Mouse (Mus musculus) neural tube, embryonic 14.5 days (tissue): Measurements from ENCODE around the gene Ugt1a9. TPM values are rescaled to one million over a fixed set of nuclear protein-coding genes. Genes with fewer than 3 reads are reported as not detected.
"Not testable (repeated sequence)": the region's sequence is repeated elsewhere in the genome, so short reads cannot be mapped to it uniquely, and the experiment has no call there.

ENCODE experiments used
- ATAC-seq: fragments of 200-750 bp; cut with Nextera tagmentation; 2 replicates; pipeline ENCODE4 v1.8.0; 2017; ENCODE audit warnings: low read depth, mild to moderate bottlenecking, moderate TSS enrichment, moderate library complexity
- H3K27ac ChIP-seq: fragments of 300-500 bp; sonication (generic); 2 replicates; pipeline ENCODE4 v1.5.1; 2014; ENCODE audit warnings: low read depth, mild to moderate bottlenecking, control low read depth, low read length, moderate library complexity, mixed read lengths
- H3K27me3 ChIP-seq: fragments of 300-500 bp; sonication (generic); 2 replicates; pipeline ENCODE4 v1.6.1; 2014; ENCODE audit warnings: low read length; ENCODE audit not compliant: control insufficient read depth, insufficient read depth
- H3K36me3 ChIP-seq: fragments of 300-500 bp; sonication (generic); 2 replicates; pipeline ENCODE4 v1.6.1; 2014; ENCODE audit warnings: low read length, mixed read lengths; ENCODE audit not compliant: control insufficient read depth, insufficient read depth
- H3K4me1 ChIP-seq: fragments of 300-500 bp; sonication (generic); 2 replicates; pipeline ENCODE4 v1.6.1; 2014; ENCODE audit warnings: low read length; ENCODE audit not compliant: control insufficient read depth, insufficient read depth
- H3K4me2 ChIP-seq: fragments of 300-500 bp; sonication (generic); 2 replicates; pipeline ENCODE4 v1.6.1; 2014; ENCODE audit warnings: mild to moderate bottlenecking, low read depth, low read length, control low read depth
- H3K4me3 ChIP-seq: fragments of 300-500 bp; sonication (generic); 2 replicates; pipeline ENCODE4 v1.5.1; 2014; ENCODE audit warnings: low read depth, low read length, control low read depth, mixed read lengths
- H3K9ac ChIP-seq: fragments of 300-500 bp; sonication (generic); replicated peaks from 2 replicates; pipeline ENCODE4 v1.6.1; 2014; ENCODE audit warnings: low read depth, mild to moderate bottlenecking, control low read depth, low read length, mixed read lengths
- H3K9me3 ChIP-seq: fragments of 300-500 bp; sonication (generic); 2 replicates; pipeline ENCODE4 v1.6.1; 2016; ENCODE audit warnings: low read length; ENCODE audit not compliant: control insufficient read depth
- WGBS: fragments of 180-500 bp; shearing (Covaris S2); extraction: QIAGEN DNeasy Blood & Tissue Kit; methylation state at CpG from one replicate; pipeline ENCODE4 v1.1.7; 2014; 5-methylcytosine and 5-hydroxymethylcytosine counted together
- polyA plus RNA-seq: library from polyadenylated mRNA; unstranded; fragments of >200 nt; fragmentation: Nextera tagmentation; extraction: Ambion mirVana; gene quantifications from 2 replicates; pipeline ENCODE4 v1.2.1, GENCODE M21; 2014

Ugt1a9 gene
- polyA plus RNA-seq, result not detected in 2 replicates

- Histone ChIP-seq H3K9me3 (no peaks in the 10 kb centered on the region), H3K27me3 (no peaks in the 10 kb centered on the region), H3K9ac (no peak within 1 kb of the TSS), H3K4me1 (no peaks in the 10 kb centered on the region), H3K4me2 (no peak within 1 kb of the TSS), H3K36me3 (no peaks in the 10 kb centered on the region), H3K4me3 (no peak within 1 kb of the TSS), H3K27ac (no peak within 1 kb of the TSS)
- WGBS, result 82% methylated on average over 2 of the region's 2 CpGs
- no peak for ATAC-seq
These were observed at the start of gene Ugt1a9 for GRCm38 (mm10) chr1:88070495-88070894. Gene Ugt1a9 (plus strand): TSS chr1:88070800.

- 83% methylated on average over 3 of the region's 3 CpGs for WGBS
These were observed 45.4 kb upstream of the Ugt1a9 start for GRCm38 (mm10) chr1:88025244-88025643.

GRCm38 (mm10) chr1:88043044-88043443, 27.6 kb upstream of the Ugt1a9 start:
- not testable (repeated sequence) for H3K9ac ChIP-seq, ATAC-seq, H3K36me3 ChIP-seq, H3K27me3 ChIP-seq, H3K4me2 ChIP-seq, H3K4me1 ChIP-seq, H3K4me3 ChIP-seq, H3K9me3 ChIP-seq, H3K27ac ChIP-seq
- 57% methylated on average over 1 of the region's 2 CpGs for WGBS

More at GRCm38 (mm10) chr1:88025244-88025643, 45.4 kb upstream of the Ugt1a9 start:
- H3K4me2 ChIP-seq, H3K36me3 ChIP-seq, H3K27ac ChIP-seq, H3K9ac ChIP-seq, H3K27me3 ChIP-seq, ATAC-seq, H3K4me3 ChIP-seq, H3K4me1 ChIP-seq, H3K9me3 ChIP-seq: not testable (repeated sequence)

- not testable (repeated sequence) for H3K4me3 ChIP-seq, H3K9me3 ChIP-seq, ATAC-seq, H3K36me3 ChIP-seq, H3K27me3 ChIP-seq, H3K27ac ChIP-seq, H3K4me2 ChIP-seq, H3K9ac ChIP-seq, H3K4me1 ChIP-seq
- 74% methylated on average over 3 of the region's 5 CpGs for WGBS
These were observed 25.7 kb upstream of the Ugt1a9 start for GRCm38 (mm10) chr1:88044832-88045437.

GRCm38 (mm10) chr1:88047408-88047807, 23.2 kb upstream of the Ugt1a9 start:
- not testable (repeated sequence) for H3K4me1 ChIP-seq, H3K4me3 ChIP-seq, H3K27ac ChIP-seq, H3K9ac ChIP-seq, H3K27me3 ChIP-seq, H3K4me2 ChIP-seq, H3K9me3 ChIP-seq, H3K36me3 ChIP-seq, ATAC-seq
- WGBS, result 91% methylated on average over 2 of the region's 2 CpGs

- H3K4me1 ChIP-seq, result no peaks in the 10 kb centered on the region
- no peak within 1 kb of the TSS for H3K4me2 ChIP-seq
- no peak within 1 kb of the TSS for H3K9ac ChIP-seq
- H3K9me3 ChIP-seq, result no peaks in the 10 kb centered on the region
- no peak within 1 kb of the TSS for H3K4me3 ChIP-seq
- H3K27ac ChIP-seq, result no peak within 1 kb of the TSS
- H3K27me3 ChIP-seq, result no peaks in the 10 kb centered on the region
- WGBS, result 88% methylated on average over 1 of the region's 1 CpGs
- no peaks in the 10 kb centered on the region for H3K36me3 ChIP-seq
- ATAC-seq, result no peak
These were observed 15.5 kb upstream of the Ugt1a9 start, which contains the start of gene Ugt1a10 for GRCm38 (mm10) chr1:88055088-88055487. Gene Ugt1a10 (plus strand): TSS chr1:88055388.

GRCm38 (mm10) chr1:88066472-88067102, 4.0 kb upstream of the Ugt1a9 start:
- H3K4me3 ChIP-seq, H3K4me2 ChIP-seq, H3K27ac ChIP-seq, ATAC-seq, H3K27me3 ChIP-seq, H3K36me3 ChIP-seq, H3K4me1 ChIP-seq, H3K9me3 ChIP-seq, H3K9ac ChIP-seq: not testable (repeated sequence)
- 67% methylated on average over 1 of the region's 2 CpGs for WGBS

- 86% methylated on average over 4 of the region's 4 CpGs for WGBS
- H3K4me3 ChIP-seq, result no peak overlapping the region
- no peak overlapping the region for H3K9ac ChIP-seq
- no peak for ATAC-seq
- H3K4me1 ChIP-seq, result no peaks in the 10 kb centered on the region
- H3K27me3 ChIP-seq, result no peaks in the 10 kb centered on the region
- no peaks in the 10 kb centered on the region for H3K9me3 ChIP-seq
- H3K27ac ChIP-seq, result no peak overlapping the region
- H3K4me2 ChIP-seq, result no peak overlapping the region
- H3K36me3 ChIP-seq, result no peaks in the 10 kb centered on the region
These were observed 302 bp downstream of the Ugt1a9 start for GRCm38 (mm10) chr1:88070902-88071301.

GRCm38 (mm10) chr1:88074471-88074870, 3.9 kb downstream of the Ugt1a9 start:
- ATAC-seq, result no peak
- 86% methylated on average over 2 of the region's 2 CpGs for WGBS
- no peak overlapping the region for H3K9ac ChIP-seq

More at GRCm38 (mm10) chr1:88074471-88074870, 3.9 kb downstream of the Ugt1a9 start:
- no peaks in the 10 kb centered on the region for H3K4me1 ChIP-seq
- H3K4me3 ChIP-seq, result no peak overlapping the region
- H3K4me2 ChIP-seq, result no peak overlapping the region
- no peaks in the 10 kb centered on the region for H3K36me3 ChIP-seq
- H3K27ac ChIP-seq, result no peak overlapping the region
- H3K9me3 ChIP-seq, result no peaks in the 10 kb centered on the region
- no peaks in the 10 kb centered on the region for H3K27me3 ChIP-seq
